Mouse (Mus musculus) embryonic facial prominence, embryonic 15.5 days (tissue): ENCODE data around the gene Lrrc74b. TPM values are rescaled to one million over a fixed set of nuclear protein-coding genes. Genes with fewer than 3 reads are reported as not detected.
A peak's percentile ranks its signal among the peaks of the same experiment; 100 is the strongest.

Experiments
- ATAC-seq: fragments of 200-750 bp; cut with Nextera tagmentation; 2 replicates; pipeline ENCODE4 v1.8.0; 2017; ENCODE audit warnings: low read depth, moderate TSS enrichment; ENCODE audit not compliant: insufficient number of reproducible peaks, low FRiP score, low TSS enrichment
- H3K27ac ChIP-seq: fragments of 300-500 bp; sonication (generic); replicated peaks from 2 replicates; pipeline ENCODE4 v1.5.1; 2015; ENCODE audit warnings: mild to moderate bottlenecking, inconsistent platforms
- H3K27me3 ChIP-seq: fragments of 300-500 bp; sonication (generic); 2 replicates; pipeline ENCODE4 v1.6.1; 2015; ENCODE audit warnings: inconsistent platforms
- H3K36me3 ChIP-seq: fragments of 300-500 bp; sonication (generic); 2 replicates; pipeline ENCODE4 v1.6.1; 2015; ENCODE audit warnings: mild to moderate bottlenecking, inconsistent platforms
- H3K4me1 ChIP-seq: fragments of 300-500 bp; sonication (generic); 2 replicates; pipeline ENCODE4 v1.6.1; 2015; ENCODE audit warnings: inconsistent platforms
- H3K4me2 ChIP-seq: fragments of 300-500 bp; sonication (generic); replicated peaks from 2 replicates; pipeline ENCODE4 v1.6.1; 2015; ENCODE audit warnings: mild to moderate bottlenecking, inconsistent platforms
- H3K4me3 ChIP-seq: fragments of 300-500 bp; sonication (generic); replicated peaks from 2 replicates; pipeline ENCODE4 v1.5.1; 2015; ENCODE audit warnings: mild to moderate bottlenecking, inconsistent platforms
- H3K9ac ChIP-seq: fragments of 300-500 bp; sonication (generic); 2 replicates; pipeline ENCODE4 v1.6.1; 2015; ENCODE audit warnings: inconsistent platforms
- H3K9me3 ChIP-seq: fragments of 300-500 bp; sonication (generic); replicated peaks from 2 replicates; pipeline ENCODE4 v1.6.1; 2016; ENCODE audit warnings: inconsistent platforms
- WGBS: fragments of 180-500 bp; shearing (Covaris S2); methylation state at CpG from one replicate; pipeline ENCODE4 v1.1.7; 2015; 5-methylcytosine and 5-hydroxymethylcytosine counted together
- polyA plus RNA-seq: library from polyadenylated mRNA; unstranded; fragments of >200 nt; fragmentation: Nextera tagmentation; extraction: Ambion mirVana; gene quantifications from 2 replicates; pipeline ENCODE4 v1.2.1, GENCODE M21; 2015

Gene Lrrc74b
- 3.1 and 7.8 TPM in 2 replicates for polyA plus RNA-seq

DNA sequence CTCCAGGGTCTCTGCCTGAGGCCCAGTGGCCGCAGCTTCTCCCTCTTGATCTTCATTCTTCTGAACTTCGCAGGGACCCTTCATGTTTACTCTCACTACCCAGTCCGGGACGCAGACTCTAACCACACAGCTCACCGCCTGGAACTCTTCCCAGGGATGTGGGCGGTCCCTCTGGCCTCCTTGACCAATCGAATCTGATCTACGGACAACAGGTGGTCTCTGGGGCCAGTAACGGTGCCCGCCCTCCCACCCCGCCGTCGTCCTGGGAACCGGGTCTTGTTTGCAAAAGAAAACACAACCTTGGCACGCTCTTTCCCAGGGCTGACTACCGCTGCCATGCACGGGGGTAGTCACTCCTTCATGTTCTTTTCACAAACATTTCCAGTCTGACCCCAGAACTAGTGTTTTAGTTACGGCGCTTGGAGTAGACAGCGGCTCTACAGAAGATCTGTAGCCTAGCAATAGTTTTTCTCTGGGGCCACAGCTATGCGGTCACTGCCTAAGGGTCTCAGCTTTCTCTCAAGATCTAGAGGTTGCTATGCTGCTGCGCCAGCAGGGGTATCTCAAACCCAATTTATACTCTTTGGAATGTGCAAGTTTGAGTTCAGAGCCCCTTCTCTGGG is at the start of gene Lrrc74b:
Lrrc74b (minus strand) TSS at position 120 of the 623 bp plus-strand sequence.
- peak within 1 kb of the TSS; percentile 50 for H3K4me2 ChIP-seq
- H3K36me3 ChIP-seq = no peaks in the 10 kb centered on the region
- peak within 1 kb of the TSS; percentile 25 for H3K27ac ChIP-seq
- WGBS = 2% methylated on average over 22 of the region's 22 CpGs
- no peaks in the 10 kb centered on the region for H3K9me3 ChIP-seq
- peak; percentile 75 for ATAC-seq
- peak within 1 kb of the TSS; percentile 28 for H3K4me3 ChIP-seq
- peaks cover 22% of the 10 kb centered on the region for H3K4me1 ChIP-seq
- peak within 1 kb of the TSS; percentile 9; the same call in 1 of the 2 replicates for H3K9ac ChIP-seq
- H3K27me3 ChIP-seq = peaks cover 27% of the 10 kb centered on the region

- 75% methylated on average over 5 of the region's 5 CpGs for WGBS
- ATAC-seq = no peak
- H3K4me1 ChIP-seq = no peaks in the 10 kb centered on the region
- H3K36me3 ChIP-seq = no peaks in the 10 kb centered on the region
- H3K4me3 ChIP-seq = no peak overlapping the region
- H3K27me3 ChIP-seq = no peaks in the 10 kb centered on the region
- H3K9ac ChIP-seq = no peak overlapping the region
- H3K9me3 ChIP-seq = no peaks in the 10 kb centered on the region
- H3K27ac ChIP-seq = no peak overlapping the region
- no peak overlapping the region for H3K4me2 ChIP-seq
These were observed 44.6 kb upstream of the Lrrc74b start for GRCm38 (mm10) chr16:17605684-17606083.

GRCm38 (mm10) chr16:17604941-17605340 is 43.9 kb upstream of the Lrrc74b start:
- no peak overlapping the region for H3K4me2 ChIP-seq
- H3K36me3 ChIP-seq = no peaks in the 10 kb centered on the region
- ATAC-seq = no peak
- 69% methylated on average over 4 of the region's 4 CpGs for WGBS
- no peak overlapping the region for H3K4me3 ChIP-seq
- H3K27ac ChIP-seq = no peak overlapping the region
- H3K27me3 ChIP-seq = no peaks in the 10 kb centered on the region
- H3K9me3 ChIP-seq = no peaks in the 10 kb centered on the region
- no peak overlapping the region for H3K9ac ChIP-seq
- no peaks in the 10 kb centered on the region for H3K4me1 ChIP-seq

- no peak overlapping the region for H3K9ac ChIP-seq
These were observed 40.0 kb upstream of the Lrrc74b start for GRCm38 (mm10) chr16:17600944-17601562.

DNA sequence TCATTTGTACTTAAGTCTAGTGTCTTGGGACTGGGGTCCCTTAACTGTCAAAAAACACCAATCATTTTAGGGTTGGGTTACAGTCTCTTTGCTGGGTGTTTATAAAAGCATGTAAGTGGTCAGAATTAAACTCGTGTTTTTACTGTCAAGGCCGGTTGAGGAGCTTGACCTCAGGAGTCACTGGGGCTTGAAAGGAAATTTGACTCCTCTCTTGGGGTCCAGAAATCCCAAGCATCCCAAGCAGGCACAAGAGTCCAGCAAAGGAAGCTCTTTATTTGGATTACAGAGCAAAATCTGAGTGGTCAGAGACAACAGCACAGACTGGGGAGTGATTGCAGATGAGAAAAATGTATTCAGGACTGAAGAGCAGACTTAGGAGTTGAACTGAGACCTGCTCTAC is 29.7 kb upstream of the Lrrc74b start:
- Histone ChIP-seq H3K27ac (no peak overlapping the region), H3K4me2 (no peak overlapping the region), H3K27me3 (no peaks in the 10 kb centered on the region), H3K4me1 (no peaks in the 10 kb centered on the region), H3K36me3 (no peaks in the 10 kb centered on the region), H3K9me3 (no peaks in the 10 kb centered on the region), H3K4me3 (no peak overlapping the region), H3K9ac (no peak overlapping the region)
- ATAC-seq = no peak
- WGBS = 3% methylated on average over 2 of the region's 2 CpGs

More at GRCm38 (mm10) chr16:17600944-17601562, 40.0 kb upstream of the Lrrc74b start:
- Histone ChIP-seq H3K4me2 (no peak overlapping the region), H3K27ac (no peak overlapping the region), H3K4me3 (no peak overlapping the region), H3K27me3 (no peaks in the 10 kb centered on the region), H3K4me1 (no peaks in the 10 kb centered on the region), H3K36me3 (no peaks in the 10 kb centered on the region), H3K9me3 (no peaks in the 10 kb centered on the region)
- WGBS = 49% methylated on average over 3 of the region's 3 CpGs
- no peak for ATAC-seq

- H3K4me1 ChIP-seq = no peaks in the 10 kb centered on the region
- ATAC-seq = no peak
- no peak overlapping the region for H3K27ac ChIP-seq
- WGBS = 89% methylated on average over 7 of the region's 7 CpGs
- no peaks in the 10 kb centered on the region for H3K9me3 ChIP-seq
- no peaks in the 10 kb centered on the region for H3K27me3 ChIP-seq
- no peak overlapping the region for H3K4me2 ChIP-seq
- no peaks in the 10 kb centered on the region for H3K36me3 ChIP-seq
- no peak overlapping the region for H3K9ac ChIP-seq
- H3K4me3 ChIP-seq = no peak overlapping the region
These were observed 23.5 kb upstream of the Lrrc74b start for GRCm38 (mm10) chr16:17584555-17584954.

DNA sequence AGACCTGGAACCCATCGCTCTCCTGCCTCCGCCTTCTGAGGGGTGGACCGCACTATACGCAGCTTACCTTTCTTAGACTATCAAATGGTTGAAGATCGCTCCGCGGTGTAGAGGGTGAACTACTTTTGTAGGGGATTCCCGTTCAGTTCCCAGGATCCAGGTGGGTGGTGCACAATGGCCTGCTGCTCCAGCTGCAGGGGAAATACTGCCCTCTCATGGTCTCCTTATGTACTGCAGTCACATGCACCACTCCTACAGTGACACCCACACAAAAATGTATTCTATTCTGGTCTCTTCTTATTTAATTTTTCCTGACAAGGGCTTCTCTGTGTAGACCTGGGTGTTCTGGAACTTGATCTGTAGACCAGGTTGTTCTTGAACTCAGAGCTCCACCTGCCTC is 22.0 kb upstream of the Lrrc74b start, which contains the start of gene Slc7a4:
Slc7a4 (minus strand) TSS at position 151 of the 400 bp plus-strand sequence.
- H3K27ac ChIP-seq = no peak within 1 kb of the TSS
- no peaks in the 10 kb centered on the region for H3K4me1 ChIP-seq
- no peaks in the 10 kb centered on the region for H3K36me3 ChIP-seq
- H3K4me2 ChIP-seq = no peak within 1 kb of the TSS
- no peaks in the 10 kb centered on the region for H3K9me3 ChIP-seq
- H3K4me3 ChIP-seq = no peak within 1 kb of the TSS
- no peak for ATAC-seq
- no peak within 1 kb of the TSS for H3K9ac ChIP-seq
- peaks cover 7% of the 10 kb centered on the region; the same call in 1 of the 2 replicates for H3K27me3 ChIP-seq
- WGBS = 20% methylated on average over 8 of the region's 8 CpGs

DNA sequence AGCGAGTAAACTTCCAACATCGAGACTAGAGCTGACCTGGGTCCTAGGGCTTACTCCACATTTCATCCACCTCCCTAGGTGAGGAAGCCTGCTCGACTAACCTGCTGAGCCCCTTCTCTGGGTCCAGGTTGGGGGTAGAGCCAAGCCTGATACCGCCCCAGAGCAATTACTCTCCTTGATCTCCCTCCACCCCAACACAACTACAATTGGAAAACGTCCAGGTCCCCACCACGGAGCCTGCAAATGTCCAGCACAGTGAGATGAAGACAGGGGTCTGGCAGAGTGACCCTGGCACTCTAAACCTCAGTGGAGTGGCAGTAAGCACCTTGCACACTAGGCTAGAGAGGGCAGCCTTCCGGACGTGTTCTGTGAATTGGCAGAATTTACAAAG is 15.8 kb upstream of the Lrrc74b start:
- peaks cover 47% of the 10 kb centered on the region for H3K27me3 ChIP-seq
- peak overlapping the region; percentile 58 for H3K4me3 ChIP-seq
- ATAC-seq = no peak
- peak overlapping the region; percentile 54 for H3K9ac ChIP-seq
- 14% methylated on average over 8 of the region's 8 CpGs for WGBS
- H3K36me3 ChIP-seq = no peaks in the 10 kb centered on the region
- peaks cover 14% of the 10 kb centered on the region; the same call in 1 of the 2 replicates for H3K4me1 ChIP-seq
- no peak overlapping the region for H3K27ac ChIP-seq
- no peaks in the 10 kb centered on the region for H3K9me3 ChIP-seq
- H3K4me2 ChIP-seq = peak overlapping the region; percentile 94

- Histone ChIP-seq H3K27me3 (peaks cover 50% of the 10 kb centered on the region), H3K4me1 (peaks cover 14% of the 10 kb centered on the region; the same call in 1 of the 2 replicates), H3K4me3 (peak overlapping the region; percentile 58), H3K27ac (peak overlapping the region; percentile 48; the same call in 1 of the 2 replicates), H3K9ac (peak overlapping the region; percentile 54), H3K36me3 (no peaks in the 10 kb centered on the region), H3K9me3 (no peaks in the 10 kb centered on the region), H3K4me2 (peak overlapping the region; percentile 94)
- 14% methylated on average over 45 of the region's 45 CpGs for WGBS
- peak; percentile 59 for ATAC-seq
These were observed 15.1 kb upstream of the Lrrc74b start for GRCm38 (mm10) chr16:17575870-17576824.

DNA sequence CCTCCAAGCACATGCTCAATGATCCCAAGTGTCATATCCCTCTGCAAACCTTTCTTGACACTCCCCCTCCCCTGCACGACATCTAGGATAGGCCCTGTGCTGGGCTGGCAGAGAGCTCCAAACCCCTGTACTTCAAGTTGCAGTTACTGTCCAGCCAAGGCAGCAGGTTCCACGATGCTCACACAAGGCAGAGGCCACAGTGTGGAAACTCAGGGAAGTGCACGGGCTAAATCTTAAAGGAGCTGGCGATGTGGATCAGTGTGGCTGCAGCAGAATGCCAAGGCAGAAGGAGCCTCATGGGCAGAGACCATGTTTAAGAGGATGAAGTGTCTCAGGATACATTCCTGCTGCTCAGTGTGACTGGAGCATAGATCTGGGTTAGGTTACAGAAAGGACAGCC is 5.1 kb upstream of the Lrrc74b start:
- no peak overlapping the region for H3K4me2 ChIP-seq
- ATAC-seq = no peak
- WGBS = 33% methylated on average over 4 of the region's 4 CpGs

DNA sequence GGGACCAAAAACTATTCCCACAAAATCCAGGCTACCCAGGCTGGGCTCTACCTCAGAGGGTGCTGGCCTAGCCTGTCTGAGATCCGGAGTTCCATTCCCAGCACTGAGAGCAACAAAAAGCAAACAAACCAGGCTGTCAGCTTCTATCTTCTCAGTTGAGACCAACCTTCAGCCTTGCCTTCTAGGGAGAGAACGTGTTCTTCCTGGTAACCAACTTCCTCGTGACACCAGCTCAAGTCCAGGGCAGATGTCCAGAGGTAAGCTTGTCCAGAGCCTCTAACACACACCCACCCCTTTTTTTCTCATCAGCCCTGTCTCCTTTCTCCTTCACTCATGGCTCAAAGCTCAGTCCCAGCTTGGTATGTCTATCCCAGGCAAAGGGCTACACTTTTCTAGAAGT is 3.7 kb upstream of the Lrrc74b start:
- no peak overlapping the region for H3K27ac ChIP-seq
- H3K27me3 ChIP-seq = peaks cover 19% of the 10 kb centered on the region
- no peaks in the 10 kb centered on the region for H3K36me3 ChIP-seq
- H3K4me1 ChIP-seq = peaks cover 12% of the 10 kb centered on the region
- H3K4me2 ChIP-seq = no peak overlapping the region
- no peak for ATAC-seq
- no peaks in the 10 kb centered on the region for H3K9me3 ChIP-seq
- H3K4me3 ChIP-seq = no peak overlapping the region
- no peak overlapping the region for H3K9ac ChIP-seq
- 71% methylated on average over 3 of the region's 3 CpGs for WGBS

More for the DNA sequence above, 5.1 kb upstream of the Lrrc74b start:
- no peak overlapping the region for H3K4me3 ChIP-seq
- no peak overlapping the region for H3K27ac ChIP-seq
- H3K9me3 ChIP-seq = no peaks in the 10 kb centered on the region
- H3K4me1 ChIP-seq = peaks cover 7% of the 10 kb centered on the region; the same call in 1 of the 2 replicates
- peaks cover 8% of the 10 kb centered on the region; the same call in 1 of the 2 replicates for H3K27me3 ChIP-seq
- H3K36me3 ChIP-seq = no peaks in the 10 kb centered on the region
- H3K9ac ChIP-seq = no peak overlapping the region
